Mouse (Mus musculus) midbrain, embryonic 10.5 days (tissue): ENCODE measurements at regions not wholly inside any gene's neighbourhood (a gene's known extent, or its start where the extent isn't known, plus 50 kb on each side); places are given as distances from the start of the nearest gene placed in this dataset.
A peak's percentile ranks its signal among the peaks of the same experiment; 100 is the strongest.

Experiments
- DNase-seq: peaks from one replicate; pipeline ENCODE4 v3.0.0-alpha.2; 2017; ENCODE audit warnings: low spot score
- H3K27ac ChIP-seq: fragments of 300-500 bp; sonication (generic); replicated peaks from 2 replicates; pipeline ENCODE4 v1.5.1; 2016; ENCODE audit warnings: mild to moderate bottlenecking
- H3K27me3 ChIP-seq: fragments of 300-500 bp; sonication (generic); 2 replicates; pipeline ENCODE4 v1.6.1; 2016; ENCODE audit warnings: low read depth, mild to moderate bottlenecking; ENCODE audit not compliant: poor library complexity, severe bottlenecking
- H3K36me3 ChIP-seq: fragments of 300-500 bp; sonication (generic); 2 replicates; pipeline ENCODE4 v1.6.1; 2016; ENCODE audit warnings: mild to moderate bottlenecking, moderate library complexity
- H3K4me1 ChIP-seq: fragments of 300-500 bp; sonication (generic); 2 replicates; pipeline ENCODE4 v1.6.1; 2016
- H3K4me3 ChIP-seq: fragments of 300-500 bp; sonication (generic); 2 replicates; pipeline ENCODE4 v1.5.1; 2016; ENCODE audit warnings: mild to moderate bottlenecking, moderate library complexity
- H3K9me3 ChIP-seq: fragments of 300-500 bp; sonication (generic); replicated peaks from 2 replicates; pipeline ENCODE4 v1.6.1; 2016; ENCODE audit warnings: mild to moderate bottlenecking
- WGBS: fragments of 180-500 bp; shearing (Covaris S2); methylation state at CpG from one replicate; pipeline ENCODE4 v1.1.7; 2016; 5-methylcytosine and 5-hydroxymethylcytosine counted together

GRCm38 (mm10) chr8:127985616-127986015 lies 372.8 kb upstream of the Nrp1 start:
- H3K36me3 ChIP-seq, result no peaks in the 10 kb centered on the region
- peaks cover 6% of the 10 kb centered on the region; the same call in 1 of the 2 replicates for H3K4me1 ChIP-seq
- H3K4me3 ChIP-seq, result no peak overlapping the region
- H3K9me3 ChIP-seq, result no peaks in the 10 kb centered on the region
- no peaks in the 10 kb centered on the region for H3K27me3 ChIP-seq
- no peak overlapping the region for H3K27ac ChIP-seq
- WGBS, result 56% methylated on average over 6 of the region's 6 CpGs
- DNase-seq, result no peak

- H3K4me3 ChIP-seq, result no peak overlapping the region
- DNase-seq, result no peak
- no peaks in the 10 kb centered on the region for H3K9me3 ChIP-seq
- no peaks in the 10 kb centered on the region for H3K27me3 ChIP-seq
- H3K4me1 ChIP-seq, result peaks cover 14% of the 10 kb centered on the region
- no peak overlapping the region for H3K27ac ChIP-seq
- no peaks in the 10 kb centered on the region for H3K36me3 ChIP-seq
- 80% methylated on average over 1 of the region's 1 CpGs for WGBS
These were observed 369.5 kb upstream of the Nrp1 start for GRCm38 (mm10) chr8:127988887-127989286.

GRCm38 (mm10) chr8:127994898-127995297 lies 363.5 kb upstream of the Nrp1 start:
- peaks cover 17% of the 10 kb centered on the region for H3K4me1 ChIP-seq
- no peaks in the 10 kb centered on the region for H3K36me3 ChIP-seq
- no peak overlapping the region for H3K27ac ChIP-seq
- H3K9me3 ChIP-seq, result no peaks in the 10 kb centered on the region
- no peak for DNase-seq
- H3K27me3 ChIP-seq, result no peaks in the 10 kb centered on the region
- no peak overlapping the region for H3K4me3 ChIP-seq
- 79% methylated on average over 1 of the region's 1 CpGs for WGBS

- H3K36me3 ChIP-seq, result no peaks in the 10 kb centered on the region
- peaks cover 17% of the 10 kb centered on the region for H3K4me1 ChIP-seq
- no peaks in the 10 kb centered on the region for H3K27me3 ChIP-seq
- H3K27ac ChIP-seq, result no peak overlapping the region
- whole genome bisulfite sequencing, result 93% methylated on average over 1 of the region's 1 CpGs
- DNase-seq, result no peak
- H3K4me3 ChIP-seq, result no peak overlapping the region
- H3K9me3 ChIP-seq, result no peaks in the 10 kb centered on the region
These were observed 362.9 kb upstream of the Nrp1 start for GRCm38 (mm10) chr8:127995490-127995889.

- no peak overlapping the region for H3K27ac ChIP-seq
- no peak for DNase-seq
- H3K4me1 ChIP-seq, result peaks cover 27% of the 10 kb centered on the region
- peaks cover 7% of the 10 kb centered on the region; the same call in 1 of the 2 replicates for H3K27me3 ChIP-seq
- H3K4me3 ChIP-seq, result no peak overlapping the region
- no peaks in the 10 kb centered on the region for H3K36me3 ChIP-seq
- WGBS, result 88% methylated on average over 2 of the region's 2 CpGs
- H3K9me3 ChIP-seq, result no peaks in the 10 kb centered on the region
These were observed 356.0 kb upstream of the Nrp1 start for GRCm38 (mm10) chr8:128002386-128002785.

- Histone ChIP-seq H3K4me3 (no peak overlapping the region), H3K36me3 (no peaks in the 10 kb centered on the region), H3K27ac (no peak overlapping the region), H3K27me3 (peaks cover 7% of the 10 kb centered on the region; the same call in 1 of the 2 replicates), H3K9me3 (no peaks in the 10 kb centered on the region), H3K4me1 (peaks cover 27% of the 10 kb centered on the region)
- no peak for DNase-seq
- 94% methylated on average over 1 of the region's 1 CpGs for WGBS
These were observed 355.6 kb upstream of the Nrp1 start for GRCm38 (mm10) chr8:128002806-128003205.

- no peak overlapping the region for H3K4me3 ChIP-seq
- peaks cover 32% of the 10 kb centered on the region for H3K4me1 ChIP-seq
- no peaks in the 10 kb centered on the region for H3K36me3 ChIP-seq
- WGBS, result 66% methylated on average over 1 of the region's 1 CpGs
- no peaks in the 10 kb centered on the region for H3K9me3 ChIP-seq
- H3K27ac ChIP-seq, result no peak overlapping the region
- H3K27me3 ChIP-seq, result peaks cover 7% of the 10 kb centered on the region; the same call in 1 of the 2 replicates
- DNase-seq, result no peak
These were observed 355.0 kb upstream of the Nrp1 start for GRCm38 (mm10) chr8:128003385-128003784.

GRCm38 (mm10) chr8:128003881-128004286 lies 354.5 kb upstream of the Nrp1 start:
- no peaks in the 10 kb centered on the region for H3K36me3 ChIP-seq
- WGBS, result 59% methylated on average over 3 of the region's 3 CpGs
- H3K4me1 ChIP-seq, result peaks cover 33% of the 10 kb centered on the region
- H3K9me3 ChIP-seq, result no peaks in the 10 kb centered on the region
- peaks cover 7% of the 10 kb centered on the region; the same call in 1 of the 2 replicates for H3K27me3 ChIP-seq
- peak; percentile 23 for DNase-seq
- no peak overlapping the region for H3K27ac ChIP-seq
- no peak overlapping the region for H3K4me3 ChIP-seq

GRCm38 (mm10) chr8:128009393-128010010 lies 348.9 kb upstream of the Nrp1 start:
- DNase-seq, result no peak
- Histone ChIP-seq H3K27ac (no peak overlapping the region), H3K9me3 (no peaks in the 10 kb centered on the region), H3K4me1 (peaks cover 11% of the 10 kb centered on the region), H3K36me3 (no peaks in the 10 kb centered on the region), H3K27me3 (no peaks in the 10 kb centered on the region), H3K4me3 (no peak overlapping the region)
- WGBS, result 85% methylated on average over 6 of the region's 6 CpGs

- no peak overlapping the region for H3K4me3 ChIP-seq
- no peaks in the 10 kb centered on the region for H3K36me3 ChIP-seq
- no peaks in the 10 kb centered on the region for H3K27me3 ChIP-seq
- no peak for DNase-seq
- WGBS, result 80% methylated on average over 8 of the region's 8 CpGs
- no peak overlapping the region for H3K27ac ChIP-seq
- H3K4me1 ChIP-seq, result no peaks in the 10 kb centered on the region
- no peaks in the 10 kb centered on the region for H3K9me3 ChIP-seq
These were observed 341.2 kb upstream of the Nrp1 start for GRCm38 (mm10) chr8:128017171-128017570.

- 66% methylated on average over 2 of the region's 2 CpGs for WGBS
- no peak for DNase-seq
- Histone ChIP-seq H3K27me3 (no peaks in the 10 kb centered on the region; the same call in 1 of the 2 replicates), H3K4me1 (peaks cover 35% of the 10 kb centered on the region), H3K27ac (peak overlapping the region; percentile 81), H3K9me3 (no peaks in the 10 kb centered on the region), H3K36me3 (no peaks in the 10 kb centered on the region), H3K4me3 (no peak overlapping the region)
These were observed 334.7 kb upstream of the Nrp1 start for GRCm38 (mm10) chr8:128023661-128024060.

- Histone ChIP-seq H3K4me1 (peaks cover 35% of the 10 kb centered on the region), H3K36me3 (no peaks in the 10 kb centered on the region), H3K27ac (peak overlapping the region; percentile 81), H3K9me3 (no peaks in the 10 kb centered on the region), H3K27me3 (no peaks in the 10 kb centered on the region; the same call in 1 of the 2 replicates), H3K4me3 (no peak overlapping the region)
- DNase-seq, result peak; percentile 31
- 29% methylated on average over 2 of the region's 2 CpGs for WGBS
These were observed 333.6 kb upstream of the Nrp1 start for GRCm38 (mm10) chr8:128024774-128025222.

- Histone ChIP-seq H3K27ac (peak overlapping the region; percentile 81), H3K27me3 (no peaks in the 10 kb centered on the region; the same call in 1 of the 2 replicates), H3K9me3 (no peaks in the 10 kb centered on the region), H3K4me3 (no peak overlapping the region), H3K36me3 (no peaks in the 10 kb centered on the region), H3K4me1 (peaks cover 35% of the 10 kb centered on the region)
- WGBS, result 68% methylated on average over 7 of the region's 7 CpGs
- peak; percentile 32 for DNase-seq
These were observed 333.1 kb upstream of the Nrp1 start for GRCm38 (mm10) chr8:128025251-128025856.
